Mouse (Mus musculus): ENCODE results near the gene Hat1. TPM values are rescaled to one million over a fixed set of nuclear protein-coding genes. Genes with fewer than 3 reads are reported as not detected.
A peak's percentile ranks its signal among the peaks of the same experiment; 100 is the strongest.
"Not testable (repeated sequence)": the region's sequence is repeated elsewhere in the genome, so short reads cannot be mapped to it uniquely, and the experiment has no call there.

Gene Hat1
- total RNA-seq (2021): 10 to 100 TPM; 13.1 to 16.7 TPM
- long read RNA-seq, experiment 1, transcript Hat1-201 (11 exons, 1,576 nt): major isoform, 19 of 19 reads
- long read RNA-seq, experiment 1, partial matches to known transcripts: 0 of 19 reads
- long read RNA-seq, experiment 1, other reads (novel, unspliced or antisense): 0 of 19 reads
- long read RNA-seq, experiment 2, transcript Hat1-201 (11 exons, 1,576 nt): major isoform, 17 of 19 reads
- long read RNA-seq, experiment 2, partial matches to known transcripts: 2 of 19 reads
- long read RNA-seq, experiment 2, other reads (novel, unspliced or antisense): 0 of 19 reads

DNA sequence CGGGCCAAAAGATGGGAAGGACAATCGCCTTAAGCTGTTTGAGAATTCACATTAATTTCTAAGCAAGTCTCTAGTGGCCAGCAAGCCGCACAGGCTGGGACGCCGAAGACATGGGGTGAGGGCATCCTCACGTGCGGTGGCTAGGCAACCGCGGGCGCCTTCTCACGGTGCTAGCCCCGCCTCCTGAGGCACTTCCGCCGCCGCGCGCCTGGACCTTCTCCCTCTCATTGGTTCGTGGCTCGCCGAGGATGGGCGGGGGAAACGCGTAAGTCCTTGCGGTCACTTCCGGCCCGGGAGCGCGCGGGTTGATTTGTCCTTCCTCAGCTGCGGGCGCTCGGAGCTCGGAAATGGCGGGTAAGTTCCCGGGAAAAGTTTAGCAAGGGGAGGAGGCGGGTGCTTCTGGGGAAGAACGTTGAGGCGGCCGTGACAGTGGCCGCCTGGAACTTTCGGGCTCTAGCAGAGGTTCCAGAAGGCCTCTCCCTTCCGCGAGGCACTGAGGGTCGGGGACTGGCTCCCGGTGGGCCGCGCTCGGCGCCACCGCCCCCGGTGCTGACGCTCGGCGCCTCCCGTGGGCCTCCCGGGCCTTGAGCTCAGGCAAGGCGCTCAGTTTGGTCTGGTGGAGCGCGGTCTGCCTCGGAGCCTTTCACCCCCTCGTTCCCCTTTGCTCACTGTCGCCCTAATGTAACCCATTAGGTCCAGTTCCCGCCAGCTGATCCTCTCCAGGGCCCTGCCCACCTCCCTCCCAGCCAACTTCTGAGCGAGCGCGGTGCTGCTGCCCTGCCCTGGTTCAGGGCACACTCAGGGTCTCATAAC, at the start of gene Hat1:
Hat1 (plus strand) TSS at position 8 of the 813 bp plus-strand sequence.
- DNase-seq: peak; percentile 93

- DNase-seq: no peak
Measured at GRCm38 (mm10) chr2:71340126-71340525, 48.6 kb upstream of the Hat1 start.

- no peak for DNase-seq
Measured at GRCm38 (mm10) chr2:71343884-71344640, 44.7 kb upstream of the Hat1 start.

GRCm38 (mm10) chr2:71347160-71347559, 41.6 kb upstream of the Hat1 start:
- no peak for DNase-seq

DNA sequence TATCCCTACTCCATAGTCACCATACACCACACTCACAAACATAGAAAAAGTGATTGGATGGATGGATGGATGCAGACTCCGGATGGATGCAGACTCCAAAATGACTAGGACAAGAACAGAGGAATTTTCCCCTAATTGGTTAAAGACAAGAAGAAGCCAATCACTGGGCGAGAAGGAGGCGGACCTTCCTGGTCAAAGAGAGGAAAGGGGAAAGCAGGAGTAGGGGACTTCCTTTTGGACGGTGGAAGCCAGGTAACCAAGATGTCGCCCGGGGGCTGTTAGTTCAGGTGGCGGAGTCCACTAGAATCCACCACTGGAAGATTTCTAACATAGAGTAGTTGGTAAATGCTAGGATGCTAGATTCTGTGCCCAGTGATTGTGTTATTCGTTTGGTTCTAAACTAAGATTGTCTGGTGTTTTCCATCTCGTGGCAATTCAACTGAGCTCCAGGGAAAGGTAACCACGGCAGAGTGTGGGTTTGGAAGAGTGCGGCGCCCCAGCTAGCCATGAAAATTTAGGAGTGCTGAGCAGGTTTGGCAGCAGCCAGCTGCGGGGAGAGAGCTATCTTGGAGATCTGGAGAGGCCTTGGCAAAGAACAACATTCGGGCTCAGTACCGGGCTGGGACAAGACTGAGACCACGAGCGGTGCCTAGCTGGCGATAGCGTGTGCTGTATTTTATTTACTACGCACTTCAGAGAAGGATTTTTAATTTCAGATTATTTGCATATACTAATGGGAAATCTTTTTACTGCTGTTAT, 40.8 kb upstream of the Hat1 start:
- DNase-seq: no peak

DNA sequence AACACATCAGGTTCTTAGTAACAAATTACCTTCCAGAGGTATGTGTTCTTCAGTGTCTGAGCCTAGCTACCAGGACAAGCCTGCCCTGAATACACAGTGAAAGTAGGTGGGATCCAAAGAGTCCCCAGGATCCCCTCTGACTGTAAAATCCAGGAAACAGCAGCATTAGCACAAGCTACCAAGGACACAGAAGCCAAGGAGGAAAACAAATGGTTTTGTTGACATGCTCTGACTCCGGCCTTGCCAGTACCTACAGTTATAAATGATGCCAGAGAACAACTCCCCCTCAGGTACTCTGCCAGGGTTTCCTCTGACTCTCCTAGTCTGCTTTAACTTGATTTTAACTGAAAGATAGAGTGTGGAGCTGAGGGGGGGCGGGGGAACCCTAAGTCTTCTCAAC, 39.2 kb upstream of the Hat1 start:
- DNase-seq: no peak

DNA sequence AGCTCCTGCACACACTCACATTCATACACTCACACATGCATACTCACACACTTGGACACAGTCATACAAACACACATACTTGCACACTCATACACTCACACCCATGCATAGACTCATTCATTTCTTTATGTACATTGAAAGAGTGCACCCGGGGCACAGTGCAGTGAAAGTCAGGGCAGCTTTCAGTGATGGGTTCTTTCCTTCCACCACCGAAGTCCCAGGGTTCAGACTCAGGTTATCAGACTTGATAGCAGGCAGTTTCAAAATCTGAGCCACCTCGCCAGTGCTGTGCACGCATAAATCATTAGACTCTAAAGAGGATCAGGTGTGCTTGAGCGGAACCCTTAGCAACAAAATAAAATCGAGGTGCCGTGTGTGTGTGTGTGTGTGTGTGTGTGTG, 38.6 kb upstream of the Hat1 start:
- DNase-seq: no peak

DNA sequence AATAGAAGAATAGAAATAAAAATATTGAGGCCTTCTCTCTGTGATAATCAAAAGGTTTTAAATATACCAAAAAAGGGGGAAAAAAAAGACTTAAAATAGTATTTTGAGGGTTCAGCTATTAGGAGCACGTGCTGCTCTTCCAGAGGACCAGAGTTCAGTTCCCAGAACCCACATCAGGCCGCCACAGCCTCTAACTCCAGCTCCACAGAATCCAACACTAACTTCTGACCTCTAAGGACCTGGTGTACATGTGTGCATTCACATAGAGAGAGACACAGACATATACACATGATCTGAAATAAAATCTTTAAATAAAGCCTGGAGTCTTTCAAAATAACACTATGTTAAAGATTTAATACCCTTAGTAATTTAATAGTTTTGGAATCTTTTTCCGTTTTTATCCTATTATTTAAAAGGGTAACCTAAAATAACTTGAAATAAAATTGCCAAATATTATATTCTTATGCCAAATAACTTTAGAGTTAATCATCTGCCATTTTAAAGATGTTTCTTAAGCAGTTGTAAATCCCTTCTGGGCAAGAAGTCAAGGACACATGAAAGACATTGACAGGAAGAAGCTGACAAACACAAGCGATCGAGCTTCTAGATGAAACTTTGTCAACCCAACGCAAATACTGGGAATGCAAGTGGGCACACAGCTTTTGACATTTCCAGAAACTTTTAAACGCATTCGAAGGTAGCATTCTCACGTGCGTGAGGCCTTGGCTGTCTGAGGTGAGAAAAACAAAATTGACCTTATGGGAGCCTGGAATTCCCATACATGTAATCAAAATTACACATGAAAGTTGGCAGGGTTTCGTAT, 37.6 kb upstream of the Hat1 start:
- DNase-seq: no peak

GRCm38 (mm10) chr2:71351727-71351987, 37.1 kb upstream of the Hat1 start:
- DNase-seq: no peak

DNA sequence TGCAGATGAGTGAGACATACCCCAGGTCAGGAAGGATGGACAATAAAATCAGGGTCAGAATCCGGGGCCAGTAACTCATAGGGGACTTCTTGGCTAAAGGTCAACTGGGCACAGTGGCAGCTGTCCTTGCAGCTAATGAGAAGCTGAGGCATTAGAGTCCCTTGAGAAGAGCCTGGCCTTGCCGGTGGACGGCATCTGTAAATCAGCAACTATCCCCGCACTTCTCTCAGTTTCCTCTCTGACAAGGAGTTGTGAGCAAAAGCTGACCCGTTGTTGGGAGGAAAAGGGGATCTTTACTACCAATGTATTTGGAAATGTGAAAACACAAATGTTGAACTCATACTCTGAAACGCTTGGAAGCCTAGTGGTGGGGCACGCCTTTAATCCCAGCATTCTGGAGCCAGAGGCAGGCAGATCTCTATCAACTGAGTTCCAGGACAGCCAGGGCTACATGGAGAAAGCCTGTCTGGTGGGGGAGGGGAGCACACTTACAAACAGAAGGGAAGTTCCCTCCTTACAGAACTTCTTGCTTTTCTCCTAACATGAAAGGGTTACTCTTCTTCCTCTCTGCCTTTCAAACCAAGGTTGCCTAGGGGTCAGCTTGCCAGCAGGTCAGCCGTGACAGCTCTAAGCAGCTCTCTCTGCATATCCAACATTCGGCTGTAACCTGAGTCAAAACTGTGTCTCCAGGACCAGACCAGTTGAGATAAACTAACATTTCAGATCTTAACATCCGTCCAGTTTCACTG, 35.3 kb upstream of the Hat1 start:
- peak; percentile 37 for DNase-seq

DNA sequence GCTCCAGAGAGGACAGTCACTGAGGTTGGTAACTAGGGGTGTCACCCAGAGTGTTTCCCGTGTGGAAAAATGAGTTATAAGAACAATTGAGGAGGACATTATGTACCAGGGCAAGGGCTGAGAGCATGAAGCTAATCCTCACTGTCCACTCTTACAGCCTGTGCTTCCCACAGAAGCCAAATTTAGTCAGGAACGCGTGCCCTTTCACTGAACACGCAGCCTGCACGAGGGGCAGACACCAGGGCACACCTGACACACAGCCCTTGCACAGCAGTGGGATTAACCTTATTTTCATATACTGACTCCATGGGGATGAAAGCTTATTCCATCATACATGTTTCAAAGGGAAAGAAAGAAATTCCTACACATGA, 34.7 kb upstream of the Hat1 start:
- DNase-seq: peak; percentile 69

GRCm38 (mm10) chr2:71358347-71358746, 30.4 kb upstream of the Hat1 start:
- no peak for DNase-seq

DNA sequence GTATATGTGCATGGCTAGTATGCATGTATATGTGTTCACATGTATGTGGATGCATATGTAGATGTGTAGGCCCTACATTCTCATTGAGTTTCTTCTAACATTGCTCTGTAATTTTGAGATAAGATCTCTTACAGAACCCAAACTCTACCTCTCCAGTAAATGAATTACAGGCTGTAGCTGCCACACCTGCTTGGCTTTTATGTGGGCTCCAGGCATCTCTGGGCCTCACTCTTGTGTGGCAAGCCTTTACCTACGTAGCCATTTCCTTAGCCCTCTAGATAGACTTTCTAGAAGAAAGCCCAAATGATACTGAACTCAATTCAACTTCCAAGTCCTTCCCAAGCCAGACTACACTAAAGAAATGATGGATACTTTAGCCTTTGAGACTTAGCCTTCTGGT, 28.6 kb upstream of the Hat1 start:
- no peak for DNase-seq

DNA sequence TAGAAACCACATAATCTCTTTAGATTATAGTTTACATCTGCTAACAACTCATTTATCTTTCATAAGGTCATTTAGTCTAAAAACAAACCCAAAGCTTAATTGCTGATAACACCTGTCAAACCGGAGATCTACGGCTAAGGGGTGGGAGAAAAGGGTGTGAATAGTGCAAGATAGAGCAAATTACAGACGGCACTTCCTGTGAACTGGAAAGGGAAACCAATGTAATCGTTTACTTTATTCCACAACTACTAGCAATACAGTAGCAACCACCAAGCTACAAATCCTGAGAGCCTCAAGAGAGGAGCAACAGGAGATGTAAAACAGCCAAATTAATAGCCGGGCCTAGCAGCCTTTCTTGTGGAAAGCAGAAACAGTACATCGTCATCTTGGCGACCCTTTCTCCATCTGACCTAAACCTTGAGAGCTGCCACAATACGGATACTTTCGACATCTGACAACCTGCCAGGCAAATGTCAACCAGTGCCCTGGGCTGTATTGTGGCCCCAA, 22.1 kb upstream of the Hat1 start:
- no peak for DNase-seq

DNA sequence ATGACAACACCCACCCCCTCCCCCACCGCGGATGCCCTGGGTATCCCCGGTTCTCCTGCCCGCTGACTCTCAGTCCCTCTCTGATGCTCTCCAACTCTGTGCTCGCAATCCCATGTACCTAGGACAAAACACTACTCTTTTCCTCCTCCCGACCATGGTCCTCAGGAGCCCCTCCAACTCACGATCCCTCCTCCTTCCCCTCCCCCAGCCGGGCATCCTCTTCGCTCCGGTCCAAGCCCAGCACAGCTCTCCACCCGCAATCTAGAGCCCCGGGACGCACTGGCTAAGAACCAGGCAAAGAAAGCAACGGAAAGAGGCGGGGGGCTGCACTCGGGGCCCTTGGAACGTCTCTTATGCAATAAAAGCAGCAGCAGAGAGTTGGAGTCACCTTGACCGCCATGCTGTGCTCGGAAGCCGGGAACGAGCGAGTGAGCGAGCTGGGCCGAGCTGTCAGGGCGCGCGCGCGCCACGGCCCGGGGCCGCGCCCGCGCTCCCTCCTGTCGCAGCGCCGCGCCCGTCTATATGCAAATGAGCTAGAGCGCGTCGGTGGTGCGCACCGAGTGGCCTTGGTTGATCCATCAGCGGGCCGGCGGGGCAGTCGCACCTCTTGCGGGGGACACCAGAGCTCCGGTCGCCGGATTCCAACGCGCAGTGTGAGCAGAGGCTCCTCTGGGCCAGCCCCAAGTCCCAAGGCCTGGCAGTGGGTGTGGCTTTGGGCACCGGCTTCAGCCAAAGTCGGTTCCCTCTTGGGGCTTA, 21.5 kb upstream of the Hat1 start, which contains the start of gene Slc25a12:
Slc25a12 (minus strand) TSS at position 625 of the 756 bp plus-strand sequence.
- DNase-seq: peak; percentile 90

- no peak for DNase-seq
Measured at GRCm38 (mm10) chr2:71368086-71368485, 20.7 kb upstream of the Hat1 start.

DNA sequence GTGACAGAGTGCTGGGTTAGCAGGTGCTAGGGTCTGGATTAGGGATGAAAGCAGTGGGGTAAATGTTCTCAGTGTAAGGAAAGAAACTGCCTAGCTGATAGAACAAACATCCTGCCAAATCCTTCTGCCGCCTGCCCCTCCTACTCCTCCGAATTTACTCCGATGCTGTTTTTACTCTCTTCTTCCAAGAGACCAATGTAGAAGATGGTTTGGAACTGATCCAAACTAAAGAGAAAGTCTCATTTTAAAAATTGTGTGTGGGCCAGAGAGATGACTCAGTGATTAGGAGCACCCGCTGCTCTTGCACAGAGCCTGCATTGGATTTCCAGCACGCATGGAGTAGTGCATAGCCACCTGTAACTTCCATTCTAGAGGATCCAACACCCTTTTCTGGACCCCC, 17.0 kb upstream of the Hat1 start:
- DNase-seq: no peak

DNA sequence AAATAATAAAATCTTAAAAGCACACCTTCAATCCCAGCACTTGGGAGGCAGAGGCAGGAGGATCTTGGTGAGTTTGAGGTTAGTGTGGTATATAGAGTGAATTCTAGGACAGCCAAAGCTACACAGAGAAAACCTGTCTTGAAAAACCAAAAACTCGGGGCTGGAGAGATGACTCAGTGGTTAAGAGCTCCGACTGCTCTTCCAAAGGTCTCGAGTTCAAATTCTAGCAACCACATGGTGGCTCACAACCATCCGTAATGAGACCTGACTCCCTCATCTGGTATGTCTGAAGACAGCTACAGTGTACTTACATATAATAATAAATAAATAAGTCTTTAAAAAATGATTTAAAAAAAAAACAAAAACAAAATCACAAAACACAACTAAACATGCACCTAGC, 16.5 kb upstream of the Hat1 start:
- not testable (repeated sequence) for DNase-seq

- no peak for DNase-seq
Measured at GRCm38 (mm10) chr2:71374275-71375155, 14.2 kb upstream of the Hat1 start.
